Mouse (Mus musculus) thymus, adult 2 months (tissue): ENCODE measurements around the gene Rap1gap2. TPM values are rescaled to one million over a fixed set of nuclear protein-coding genes. Genes with fewer than 3 reads are reported as not detected.
"Not testable (repeated sequence)": the region's sequence is repeated elsewhere in the genome, so short reads cannot be mapped to it uniquely, and the experiment has no call there.

ENCODE experiments used
- DNase-seq: peaks from one replicate; pipeline ENCODE4 v3.0.0; 2021
- H3K27ac ChIP-seq: fragments of 200-500 bp; 2 replicates; pipeline ENCODE4 v1.5.1; 2012; ENCODE audit warnings: low read length, control low read depth; ENCODE audit not compliant: control insufficient read depth, insufficient read depth
- H3K27me3 ChIP-seq: fragments of 200-500 bp; 2 replicates; pipeline ENCODE4 v1.6.1; 2012; ENCODE audit warnings: mild to moderate bottlenecking, low read length, moderate library complexity, mixed read lengths; ENCODE audit not compliant: control insufficient read depth, insufficient read depth
- H3K36me3 ChIP-seq: fragments of 200-500 bp; 2 replicates; pipeline ENCODE4 v1.6.1; 2012; ENCODE audit warnings: mild to moderate bottlenecking, low read length, moderate library complexity; ENCODE audit not compliant: control insufficient read depth, insufficient read depth
- H3K4me1 ChIP-seq: fragments of 200-500 bp; replicated peaks from 2 replicates; pipeline ENCODE4 v1.6.1; 2012; ENCODE audit warnings: low read length; ENCODE audit not compliant: control insufficient read depth, insufficient read depth
- H3K4me3 ChIP-seq: fragments of 200-500 bp; 2 replicates; pipeline ENCODE4 v1.5.1; 2012; ENCODE audit warnings: mild to moderate bottlenecking, low read length, control low read depth, moderate library complexity; ENCODE audit not compliant: control insufficient read depth, insufficient read depth
- CTCF ChIP-seq: fragments of 200-500 bp; IDR thresholded peaks from 2 replicates; pipeline ENCODE4 v1.5.1; 2012; ENCODE audit warnings: mild to moderate bottlenecking, control low read depth, low read length, moderate library complexity, borderline replicate concordance; ENCODE audit not compliant: control insufficient read depth, poor library complexity, insufficient read depth; ENCODE audit errors: extremely low read depth
- POLR2A ChIP-seq: fragments of 200-500 bp; IDR thresholded peaks from 2 replicates; pipeline ENCODE4 v1.6.1; 2012; ENCODE audit warnings: mild to moderate bottlenecking, low read length, control low read depth, moderate library complexity; ENCODE audit not compliant: control insufficient read depth, poor library complexity, insufficient read depth; ENCODE audit errors: extremely low read depth
- WGBS: fragments of 180-500 bp; shearing (Covaris S2); methylation state at CpG from one replicate; pipeline ENCODE4 v1.1.7; 2018; 5-methylcytosine and 5-hydroxymethylcytosine counted together
- polyA plus RNA-seq: library from polyadenylated mRNA; depleted of rRNA; stranded (reverse); fragments of >200 nt; gene quantifications from 2 replicates; pipeline ENCODE4 v1.2.3, GENCODE M21; 2012

Rap1gap2 gene
- polyA plus RNA-seq, 1 experiment, result 7.0 TPM

DNA sequence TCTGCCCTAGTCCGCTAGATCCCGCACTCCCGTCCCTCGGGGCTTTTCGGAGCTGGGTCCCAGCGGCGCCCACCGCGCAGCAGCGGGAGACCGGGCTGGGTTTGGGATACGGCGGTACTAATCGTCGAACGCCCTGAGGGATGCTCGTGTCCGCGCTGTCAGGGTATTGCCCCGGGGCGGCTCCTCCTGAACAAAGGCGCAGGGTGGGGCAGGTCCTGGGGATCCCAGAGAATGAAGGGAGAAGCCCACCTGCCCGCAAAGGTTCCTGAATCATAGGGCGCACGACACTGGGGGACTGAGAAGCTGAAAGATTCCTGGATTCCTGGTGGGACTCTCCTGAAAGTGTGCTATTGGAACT lies 20.5 kb downstream of the Rap1gap2 start:
- Histone ChIP-seq H3K36me3 (no peaks in the 10 kb centered on the region), H3K4me1 (no peaks in the 10 kb centered on the region), H3K27ac (no peak overlapping the region), H3K27me3 (peaks cover 2% of the 10 kb centered on the region; the same call in 1 of the 2 replicates), H3K4me3 (no peak overlapping the region)
- WGBS, result 7% methylated on average over 25 of the region's 25 CpGs
- no peak for DNase-seq
- TF ChIP-seq CTCF (no peak), POLR2A (no peak)

DNA sequence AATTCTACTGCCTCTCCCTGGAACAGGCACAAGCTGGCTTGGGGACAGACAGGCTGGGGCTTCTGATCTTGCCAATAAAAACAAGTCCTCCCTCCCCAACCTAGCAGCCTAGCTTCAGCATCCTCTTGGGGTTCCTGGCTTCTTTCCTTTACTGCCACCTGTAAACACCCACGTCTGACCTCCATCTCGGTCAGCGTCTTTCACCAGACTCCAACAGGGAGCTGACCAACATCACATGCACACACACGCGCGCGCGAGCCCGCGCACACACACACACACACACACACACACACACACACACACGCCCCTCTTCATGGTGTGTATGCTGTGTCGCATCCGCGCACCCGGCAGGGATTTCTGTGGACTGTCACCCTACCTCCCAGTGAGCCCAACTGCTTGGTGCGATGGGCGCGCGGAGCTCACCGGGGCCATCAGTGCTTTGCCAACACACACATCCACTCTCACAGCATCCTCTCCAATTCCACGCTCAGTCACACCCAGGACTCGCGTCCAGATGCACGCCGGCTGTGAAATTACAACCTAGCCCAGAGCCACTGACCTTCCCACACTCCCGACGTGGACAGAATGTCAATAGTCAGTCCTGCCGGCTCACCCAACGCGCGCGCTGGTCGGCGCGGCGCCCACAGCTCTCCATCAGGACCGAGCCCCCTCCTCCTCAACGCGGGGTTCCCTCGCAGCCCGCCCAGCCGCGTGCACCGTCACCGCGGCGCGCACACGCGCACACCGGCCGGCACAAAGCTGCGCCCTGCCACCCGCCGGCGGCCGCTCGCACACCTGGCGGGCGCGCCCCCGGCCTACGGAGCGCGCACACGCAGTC lies 21.1 kb downstream of the Rap1gap2 start:
- Histone ChIP-seq H3K27ac (no peak overlapping the region), H3K27me3 (peaks cover 2% of the 10 kb centered on the region; the same call in 1 of the 2 replicates), H3K4me1 (no peaks in the 10 kb centered on the region), H3K36me3 (no peaks in the 10 kb centered on the region), H3K4me3 (no peak overlapping the region)
- TF ChIP-seq POLR2A (no peak), CTCF (no peak)
- DNase-seq, result no peak
- WGBS, result 9% methylated on average over 66 of the region's 66 CpGs

DNA sequence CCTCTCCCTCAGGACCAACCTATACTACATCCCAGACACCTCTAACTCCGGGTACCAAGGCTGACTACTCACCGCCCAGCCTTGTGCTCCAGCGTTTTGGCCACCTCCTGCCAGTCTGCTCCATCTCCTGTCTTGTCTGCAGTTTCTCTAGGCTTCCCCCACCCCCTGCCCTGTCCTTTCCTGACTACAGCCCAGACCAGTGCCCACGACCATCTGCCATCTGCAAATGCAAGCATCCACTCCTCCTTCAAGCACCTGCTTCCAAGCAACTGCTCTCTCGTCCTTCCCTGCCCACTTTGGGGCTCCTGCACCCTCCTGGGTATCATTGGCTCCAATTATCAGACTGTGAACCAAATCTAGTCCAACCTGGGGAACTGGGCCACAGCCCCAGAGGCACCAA lies 24.3 kb downstream of the Rap1gap2 start:
- Histone ChIP-seq H3K36me3 (no peaks in the 10 kb centered on the region), H3K4me1 (no peaks in the 10 kb centered on the region), H3K4me3 (no peak overlapping the region), H3K27ac (no peak overlapping the region), H3K27me3 (peaks cover 1% of the 10 kb centered on the region; the same call in 1 of the 2 replicates)
- TF ChIP-seq POLR2A (no peak), CTCF (no peak)
- no peak for DNase-seq
- 67% methylated on average over 5 of the region's 5 CpGs for WGBS

DNA sequence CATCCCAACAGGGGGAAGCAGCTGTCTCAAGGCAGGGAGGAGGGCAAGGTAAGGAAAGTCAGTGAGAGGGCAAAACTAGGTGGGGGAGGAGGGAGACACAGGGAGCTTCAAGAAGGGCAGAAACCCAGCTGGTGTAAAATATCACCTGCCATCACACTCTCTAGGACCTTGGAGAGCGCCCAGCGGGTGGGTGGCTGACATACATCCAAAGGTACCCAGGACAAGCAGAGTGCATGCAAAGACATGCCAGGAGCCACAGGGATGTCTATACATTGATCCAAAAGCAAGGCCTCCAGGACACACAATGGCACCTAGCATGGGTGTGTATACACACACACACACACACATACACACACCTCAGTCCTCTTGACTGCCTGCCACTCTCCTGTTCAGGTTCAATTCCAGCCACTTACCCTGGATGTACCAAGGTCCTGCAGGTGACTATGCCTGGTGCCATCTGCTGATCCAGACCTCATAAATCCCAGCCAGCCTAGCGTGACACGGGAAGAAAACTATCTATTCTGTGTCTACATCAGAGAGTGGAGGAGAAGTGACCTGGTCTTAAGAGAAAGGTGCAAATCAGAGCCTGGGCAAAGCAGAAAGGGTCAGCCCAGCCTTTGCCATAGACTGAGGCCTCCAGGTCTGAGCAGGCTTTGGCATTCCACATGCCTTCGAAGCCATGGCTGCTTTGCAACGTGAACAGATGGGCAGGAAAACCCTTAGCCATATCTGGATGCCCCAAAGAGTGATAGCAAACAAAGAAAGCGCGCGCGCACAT lies 25.6 kb downstream of the Rap1gap2 start:
- Histone ChIP-seq H3K27me3 (no peaks in the 10 kb centered on the region; the same call in 1 of the 2 replicates), H3K4me1 (no peaks in the 10 kb centered on the region), H3K36me3 (no peaks in the 10 kb centered on the region), H3K4me3 (no peak overlapping the region), H3K27ac (no peak overlapping the region)
- DNase-seq, result peak; percentile 11
- WGBS, result 65% methylated on average over 10 of the region's 10 CpGs
- TF ChIP-seq CTCF, result no peak
- no peak for TF ChIP-seq POLR2A

DNA sequence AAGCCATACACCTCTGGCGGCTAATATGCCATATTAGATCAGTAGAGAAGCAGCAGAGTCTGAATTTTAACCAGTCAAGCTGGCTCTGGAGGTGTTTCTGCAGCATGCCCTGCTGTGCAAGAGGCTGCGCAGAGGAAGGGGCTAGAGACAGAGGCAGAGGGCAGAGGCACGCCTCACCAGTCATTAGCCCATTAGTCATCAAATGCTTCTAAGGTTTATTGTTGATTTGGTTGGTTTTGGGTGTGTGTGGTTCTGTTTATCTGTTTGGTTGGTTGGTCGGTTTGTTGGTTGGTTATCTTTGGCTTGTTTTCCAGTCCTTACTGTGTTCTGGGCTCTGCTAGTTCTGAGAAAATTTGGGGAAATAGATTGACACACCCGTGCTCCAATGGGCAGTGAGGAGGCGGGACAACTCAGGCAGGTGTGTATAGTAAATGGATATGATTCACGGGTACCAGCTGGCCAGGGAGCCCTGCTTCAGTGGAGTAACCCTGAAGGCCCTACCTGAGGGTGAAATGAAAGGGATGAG lies 26.8 kb downstream of the Rap1gap2 start:
- H3K4me3 ChIP-seq, result no peak overlapping the region
- H3K27me3 ChIP-seq, result no peaks in the 10 kb centered on the region
- H3K4me1 ChIP-seq, result no peaks in the 10 kb centered on the region
- H3K36me3 ChIP-seq, result no peaks in the 10 kb centered on the region
- DNase-seq, result no peak
- H3K27ac ChIP-seq, result no peak overlapping the region
- TF ChIP-seq CTCF, result no peak
- TF ChIP-seq POLR2A, result no peak
- WGBS, result 79% methylated on average over 7 of the region's 7 CpGs

DNA sequence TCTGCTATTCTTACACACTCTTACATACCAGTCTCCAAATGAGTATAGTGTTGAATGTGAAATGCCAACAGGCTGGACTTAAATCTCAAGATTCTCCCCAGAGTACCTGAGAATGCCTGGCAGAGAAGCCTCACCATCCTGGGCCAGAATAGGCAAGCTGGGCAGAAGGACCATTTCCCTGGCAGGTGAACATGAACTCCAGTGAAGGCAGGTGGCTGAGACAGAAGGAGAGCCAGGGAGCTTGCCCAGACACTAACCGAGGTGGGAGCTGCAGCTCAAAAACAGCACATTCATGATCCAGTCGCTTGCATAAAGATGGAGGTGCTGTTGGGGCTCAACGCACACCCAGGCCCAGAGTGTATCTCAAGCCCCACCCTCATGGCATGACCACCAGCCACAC lies 28.3 kb downstream of the Rap1gap2 start:
- Histone ChIP-seq H3K36me3 (no peaks in the 10 kb centered on the region), H3K4me1 (no peaks in the 10 kb centered on the region), H3K4me3 (no peak overlapping the region), H3K27ac (no peak overlapping the region), H3K27me3 (no peaks in the 10 kb centered on the region)
- WGBS, result 90% methylated on average over 3 of the region's 3 CpGs
- DNase-seq, result no peak
- TF ChIP-seq CTCF, result no peak
- no peak for TF ChIP-seq POLR2A

DNA sequence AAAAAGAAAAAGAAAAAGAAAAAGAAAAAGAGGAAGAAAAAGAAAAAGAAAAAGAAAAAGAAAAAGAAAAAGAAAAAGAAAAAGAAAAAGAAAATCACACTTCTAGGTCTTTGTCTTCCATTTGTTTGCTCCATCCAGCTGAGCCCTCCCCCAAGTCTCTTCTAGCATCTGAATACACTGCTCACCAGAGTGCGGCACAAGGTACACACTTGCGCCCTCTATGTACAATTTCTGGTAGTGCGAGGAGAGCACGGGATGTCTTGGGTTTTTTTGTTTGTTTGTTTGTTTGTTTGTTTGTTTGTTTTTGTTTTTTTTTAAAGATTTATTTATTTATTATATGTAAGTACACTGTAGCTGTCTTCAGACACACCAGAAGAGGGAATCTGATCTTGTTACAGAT lies 29.4 kb downstream of the Rap1gap2 start:
- DNase-seq, result peak; percentile 8
- H3K36me3 ChIP-seq, H3K27ac ChIP-seq, H3K4me1 ChIP-seq, H3K27me3 ChIP-seq, H3K4me3 ChIP-seq: not testable (repeated sequence)
- 35% methylated on average over 4 of the region's 4 CpGs for WGBS
